In genomic region chr10:62311464-62311863, GRCm38 (mm10) we compare ENCODE assay signal across 10 mouse cellular contexts. TPM values are rescaled to one million over a fixed set of nuclear protein-coding genes. Genes with fewer than 3 reads are reported as not detected.
DNase-seq lines count a peak whose midpoint lies in the region; ATAC-seq and TF ChIP-seq lines count a peak whose summit lies in the region.
"Had no signal": no experiment of that assay in that cellular context is flagged by ENCODE, and none has a peak within 500 bp of the region (broad histone marks: within the 10 kb centered on the region; RNA-seq: fewer than 3 reads in every experiment).

No protein-coding gene starts in this region.

- peak overlapping the region; percentile 1; the same call in 1 of the 2 replicates for H3K4me3 ChIP-seq in forebrain, embryonic 10.5 days
- no peak overlapping the region for H3K4me3 ChIP-seq in forebrain, postnatal 0 days (ENCODE audit: low read depth, low read length)
- no peak overlapping the region for H3K4me3 ChIP-seq in forebrain, embryonic 14.5 days (ENCODE audit: low read depth, low read length)
- no peak overlapping the region for H3K4me3 ChIP-seq in intestine, postnatal 0 days (ENCODE audit: low read depth, low read length)
- no peak overlapping the region for H3K4me3 ChIP-seq in stomach, postnatal 0 days (ENCODE audit: low read depth, low read length)
- H3K4me3 ChIP-seq: erythroblast, embryonic 14.5 days; midbrain, embryonic 12.5 days had no signal

- DNase-seq in forebrain, embryonic 10.5 days (ENCODE audit: extremely low spot score, low spot score): no peak
- DNase-seq in forebrain, postnatal 0 days: no peak
- DNase-seq in A20 (ENCODE audit: low read depth, low spot score): peak; percentile 44
- DNase-seq in forebrain, embryonic 14.5 days (ENCODE audit: low spot score): peak; percentile 61
- peak; percentile 77 to 81 for DNase-seq in lung, adult 18-20 months
- DNase-seq in stomach, postnatal 0 days (ENCODE audit: low spot score): peak; percentile 56
- no peak for DNase-seq in cerebellum, adult 9-11 months

- WGBS in forebrain, embryonic 10.5 days: 44% methylated on average over 6 of the region's 6 CpGs
- 12% methylated on average over 6 of the region's 6 CpGs for WGBS in forebrain, postnatal 0 days
- WGBS in forebrain, embryonic 14.5 days: 8% methylated on average over 6 of the region's 6 CpGs
- WGBS in intestine, postnatal 0 days: 29% methylated on average over 6 of the region's 6 CpGs
- 24% methylated on average over 6 of the region's 6 CpGs for WGBS in stomach, postnatal 0 days

- ATAC-seq in forebrain, postnatal 0 days: no peak
- ATAC-seq in forebrain, embryonic 14.5 days: 0 out of 2 replicates have a peak, but pooled peaks have one; percentile 42
- no peak for ATAC-seq in intestine, postnatal 0 days
- ATAC-seq in stomach, postnatal 0 days (ENCODE audit: low FRiP score, low TSS enrichment): peak; percentile 1; the same call in 1 of the 2 replicates

- H3K27ac ChIP-seq in forebrain, embryonic 10.5 days: peak overlapping the region; percentile 60
- H3K27ac ChIP-seq in forebrain, postnatal 0 days (ENCODE audit: low read depth, low read length): no peak overlapping the region
- H3K27ac ChIP-seq in forebrain, embryonic 14.5 days (ENCODE audit: low read depth, low read length): no peak overlapping the region
- H3K27ac ChIP-seq in intestine, postnatal 0 days (ENCODE audit: low read depth, low read length): no peak overlapping the region
- H3K27ac ChIP-seq in stomach, postnatal 0 days (replicated peaks): 0 out of 2 replicates have a peak overlapping the region, but pooled peaks have one; percentile 45
- H3K27ac ChIP-seq: midbrain, embryonic 12.5 days had no signal

- no peaks in the 10 kb centered on the region for H3K27me3 ChIP-seq in forebrain, embryonic 10.5 days (ENCODE audit: poor library complexity, severe bottlenecking)
- no peaks in the 10 kb centered on the region for H3K27me3 ChIP-seq in forebrain, postnatal 0 days (ENCODE audit: insufficient read depth, low read length)
- H3K27me3 ChIP-seq in forebrain, embryonic 14.5 days (replicated peaks; ENCODE audit: control insufficient read depth, insufficient read depth, low read length): no peaks in the 10 kb centered on the region
- H3K27me3 ChIP-seq in intestine, postnatal 0 days (replicated peaks; ENCODE audit: control insufficient read depth, insufficient read depth, low read length): no peaks in the 10 kb centered on the region
- H3K27me3 ChIP-seq in stomach, postnatal 0 days (ENCODE audit: control insufficient read depth, insufficient read depth, low read length): no peaks in the 10 kb centered on the region
- H3K27me3 ChIP-seq: midbrain, embryonic 12.5 days had no signal

- H3K9ac ChIP-seq in forebrain, postnatal 0 days: no peak overlapping the region
- H3K9ac ChIP-seq in forebrain, embryonic 14.5 days (ENCODE audit: low read length): no peak overlapping the region
- H3K9ac ChIP-seq in intestine, postnatal 0 days (ENCODE audit: low read depth, low read length): no peak overlapping the region
- no peak overlapping the region for H3K9ac ChIP-seq in stomach, postnatal 0 days (ENCODE audit: low read length)
- H3K9ac ChIP-seq: midbrain, embryonic 12.5 days had no signal

- peaks cover 48% of the 10 kb centered on the region for H3K4me1 ChIP-seq in forebrain, embryonic 10.5 days
- H3K4me1 ChIP-seq in forebrain, postnatal 0 days (ENCODE audit: insufficient read depth): no peaks in the 10 kb centered on the region
- H3K4me1 ChIP-seq in forebrain, embryonic 14.5 days (ENCODE audit: control insufficient read depth, insufficient read depth, low read length): peaks cover 3% of the 10 kb centered on the region; the same call in 1 of the 2 replicates
- H3K4me1 ChIP-seq in intestine, postnatal 0 days (replicated peaks; ENCODE audit: control insufficient read depth, insufficient read depth, low read length): no peaks in the 10 kb centered on the region
- no peaks in the 10 kb centered on the region for H3K4me1 ChIP-seq in stomach, postnatal 0 days (replicated peaks; ENCODE audit: control insufficient read depth, insufficient read depth)

- no peaks in the 10 kb centered on the region for H3K9me3 ChIP-seq in forebrain, embryonic 10.5 days
- no peaks in the 10 kb centered on the region for H3K9me3 ChIP-seq in forebrain, postnatal 0 days (ENCODE audit: low read length)
- no peaks in the 10 kb centered on the region for H3K9me3 ChIP-seq in forebrain, embryonic 14.5 days (replicated peaks; ENCODE audit: control insufficient read depth, low read length)
- no peaks in the 10 kb centered on the region for H3K9me3 ChIP-seq in intestine, postnatal 0 days (ENCODE audit: control insufficient read depth)
- no peaks in the 10 kb centered on the region for H3K9me3 ChIP-seq in stomach, postnatal 0 days (ENCODE audit: control insufficient read depth, low read length)
- H3K9me3 ChIP-seq: midbrain, embryonic 12.5 days had no signal

- no peak overlapping the region for H3K4me2 ChIP-seq in forebrain, postnatal 0 days (ENCODE audit: low read depth)
- no peak overlapping the region for H3K4me2 ChIP-seq in forebrain, embryonic 14.5 days (ENCODE audit: low read length)
- peak overlapping the region; percentile 40 for H3K4me2 ChIP-seq in intestine, postnatal 0 days (replicated peaks; ENCODE audit: low read depth)
- peak overlapping the region; percentile 23 for H3K4me2 ChIP-seq in stomach, postnatal 0 days (replicated peaks; ENCODE audit: low read depth)
- H3K4me2 ChIP-seq: midbrain, embryonic 12.5 days had no signal

- H3K36me3 ChIP-seq in forebrain, embryonic 10.5 days (replicated peaks): no peaks in the 10 kb centered on the region
- peaks cover 14% of the 10 kb centered on the region; the same call in 1 of the 2 replicates for H3K36me3 ChIP-seq in forebrain, postnatal 0 days (ENCODE audit: insufficient read depth)
- H3K36me3 ChIP-seq in forebrain, embryonic 14.5 days (ENCODE audit: control insufficient read depth, insufficient read depth, low read length): no peaks in the 10 kb centered on the region
- H3K36me3 ChIP-seq in intestine, postnatal 0 days (ENCODE audit: control insufficient read depth, insufficient read depth): no peaks in the 10 kb centered on the region
- H3K36me3 ChIP-seq in stomach, postnatal 0 days (ENCODE audit: control insufficient read depth, insufficient read depth, low read length): no peaks in the 10 kb centered on the region
- H3K36me3 ChIP-seq: midbrain, embryonic 12.5 days had no signal

- no peak for TF ChIP-seq CTCF in forebrain, postnatal 0 days (IDR thresholded peaks at IDR 0.05; ENCODE audit: low read depth)
- TF ChIP-seq CTCF in intestine, postnatal 0 days (IDR thresholded peaks at IDR 0.05; ENCODE audit: low read depth): no peak
- TF ChIP-seq CTCF in stomach, postnatal 0 days (IDR thresholded peaks at IDR 0.05; ENCODE audit: low read depth): no peak

- no peak for TF ChIP-seq EP300 in stomach, postnatal 0 days (optimal IDR thresholded peaks at IDR 0.05)

RNA-seq across cellular contexts. Expression of gene Tacr2, which starts 59.2 kb away (rescaled TPM):
- not detected in 2 replicates for polyA plus RNA-seq in forebrain, embryonic 10.5 days (2016; fragmentation: Nextera tagmentation; extraction: Ambion mirVana)
- total RNA-seq in forebrain, postnatal 0 days (2014; rRNA removed): not detected in 2 replicates
- polyA plus RNA-seq in forebrain, postnatal 0 days (2015; fragmentation: Nextera tagmentation; extraction: Ambion mirVana): not detected in 2 replicates
- polyA plus RNA-seq in forebrain, embryonic 14.5 days (2014; fragmentation: Nextera tagmentation; extraction: Ambion mirVana): not detected in 2 replicates
- polyA plus RNA-seq in intestine, postnatal 0 days (2015; fragmentation: Nextera tagmentation; extraction: Ambion mirVana): 0.31 and 0.90 TPM in 2 replicates
- polyA plus RNA-seq in stomach, postnatal 0 days (2015; fragmentation: Nextera tagmentation; extraction: Ambion mirVana): 1.3 and 1.6 TPM in 2 replicates
- polyA plus RNA-seq: erythroblast, embryonic 14.5 days; midbrain, embryonic 12.5 days had no signal

Comparison
In these comparisons a context has a peak if more than half of its experiments do, and no peak if none do; other contexts are left out.
1. DNase-seq: peak in A20 (single experiment), forebrain, embryonic 14.5 days (single experiment), lung, adult 18-20 months (2 of 2) and stomach, postnatal 0 days (single experiment); none in forebrain, embryonic 10.5 days (single experiment), forebrain, postnatal 0 days (single experiment) and cerebellum, adult 9-11 months (single experiment).
2. H3K27ac ChIP-seq: peak in forebrain, embryonic 10.5 days (single experiment) and stomach, postnatal 0 days (single experiment); none in forebrain, postnatal 0 days (single experiment), forebrain, embryonic 14.5 days (single experiment) and intestine, postnatal 0 days (single experiment).
3. ATAC-seq: peak in forebrain, embryonic 14.5 days (single experiment) and stomach, postnatal 0 days (single experiment); none in forebrain, postnatal 0 days (single experiment) and intestine, postnatal 0 days (single experiment).
4. H3K4me2 ChIP-seq: peak in intestine, postnatal 0 days (single experiment) and stomach, postnatal 0 days (single experiment); none in forebrain, postnatal 0 days (single experiment) and forebrain, embryonic 14.5 days (single experiment).